ENCODE assay signal across 25 mouse cellular contexts in genomic region chr7:124358068-124358467, GRCm38 (mm10).
DNase-seq lines count a peak whose midpoint lies in the region; ATAC-seq and TF ChIP-seq lines count a peak whose summit lies in the region.
"Had no signal": no experiment of that assay in that cellular context is flagged by ENCODE, and none has a peak within 500 bp of the region (broad histone marks: within the 10 kb centered on the region; RNA-seq: fewer than 3 reads in every experiment).

No protein-coding gene starts in this region.

- H3K9ac ChIP-seq in lung, embryonic 16.5 days (ENCODE audit: low read length) = no peak overlapping the region
- no peak overlapping the region for H3K9ac ChIP-seq in lung, postnatal 0 days (replicated peaks; ENCODE audit: low read depth)
- no peak overlapping the region for H3K9ac ChIP-seq in neural tube, embryonic 15.5 days (replicated peaks)
- H3K9ac ChIP-seq: embryonic facial prominence, embryonic 13.5 days; heart, embryonic 15.5 days; hindbrain, embryonic 15.5 days; neural tube, embryonic 12.5 days had no signal

- H3K36me3 ChIP-seq in lung, embryonic 16.5 days (ENCODE audit: control insufficient read depth, insufficient read depth, low read length) = no peaks in the 10 kb centered on the region
- H3K36me3 ChIP-seq in lung, postnatal 0 days (ENCODE audit: insufficient read depth, low read length) = no peaks in the 10 kb centered on the region
- H3K36me3 ChIP-seq in neural tube, embryonic 15.5 days = no peaks in the 10 kb centered on the region
- H3K36me3 ChIP-seq: embryonic facial prominence, embryonic 13.5 days; heart, embryonic 15.5 days; hindbrain, embryonic 15.5 days; neural tube, embryonic 12.5 days had no signal

- no peak for DNase-seq in frontal cortex, postnatal 14 days (ENCODE audit: low spot score in 2 of 2)
- DNase-seq in lung, postnatal 0 days (ENCODE audit: low spot score) = no peak
- peak; percentile 17 to 73 for DNase-seq in layer of hippocampus, adult 18-20 months (ENCODE audit: low spot score in 2 of 2)
- peak; percentile 16 to 24 for DNase-seq in layer of hippocampus, postnatal 36 days
- DNase-seq: adrenal gland, adult 2 months; B cell, adult 2 months; cerebellum, adult 2 months; cerebellum, postnatal 36 days; embryo, embryonic 11 days; gastrocnemius, postnatal 25 days; heart, adult 18-20 months; heart, postnatal 4 days; kidney, adult 2 months; lung, postnatal 4 days; midbrain, embryonic 14.5 days; retina, postnatal 1 day had no signal

- H3K27me3 ChIP-seq in lung, embryonic 16.5 days (ENCODE audit: control insufficient read depth, insufficient read depth, low read depth, low read length) = no peaks in the 10 kb centered on the region
- H3K27me3 ChIP-seq in lung, postnatal 0 days (replicated peaks; ENCODE audit: insufficient read depth, low read length) = no peaks in the 10 kb centered on the region
- no peaks in the 10 kb centered on the region for H3K27me3 ChIP-seq in neural tube, embryonic 15.5 days (replicated peaks)
- H3K27me3 ChIP-seq: embryonic facial prominence, embryonic 13.5 days; heart, embryonic 15.5 days; hindbrain, embryonic 15.5 days; neural tube, embryonic 12.5 days had no signal

- ATAC-seq in frontal cortex, adult (ENCODE audit: low TSS enrichment) = peak; percentile 67; the same call in 1 of the 2 replicates
- ATAC-seq in lung, embryonic 16.5 days (ENCODE audit: low read depth) = 0 out of 2 replicates have a peak, but pooled peaks have one; percentile 43
- no peak for ATAC-seq in lung, postnatal 0 days
- ATAC-seq in neural tube, embryonic 15.5 days (ENCODE audit: low FRiP score) = no peak

- TF ChIP-seq EP300 in lung, postnatal 0 days (IDR thresholded peaks at IDR 0.05) = no peak

- H3K4me3 ChIP-seq in lung, embryonic 16.5 days (ENCODE audit: low read length) = no peak overlapping the region
- no peak overlapping the region for H3K4me3 ChIP-seq in lung, postnatal 0 days (ENCODE audit: low read depth, low read length)
- no peak overlapping the region for H3K4me3 ChIP-seq in neural tube, embryonic 15.5 days (replicated peaks)
- H3K4me3 ChIP-seq: embryonic facial prominence, embryonic 13.5 days; erythroblast, embryonic 14.5 days; heart, embryonic 15.5 days; hindbrain, embryonic 15.5 days; neural tube, embryonic 12.5 days had no signal

- H3K4me1 ChIP-seq in lung, embryonic 16.5 days (replicated peaks; ENCODE audit: control insufficient read depth, insufficient read depth, low read length) = no peaks in the 10 kb centered on the region
- H3K4me1 ChIP-seq in lung, postnatal 0 days (ENCODE audit: insufficient read depth, low read depth, low read length) = no peaks in the 10 kb centered on the region
- H3K4me1 ChIP-seq in neural tube, embryonic 15.5 days = peaks cover 6% of the 10 kb centered on the region; the same call in 1 of the 2 replicates
- H3K4me1 ChIP-seq: embryonic facial prominence, embryonic 13.5 days; hindbrain, embryonic 15.5 days; neural tube, embryonic 12.5 days had no signal

- no peak overlapping the region for H3K27ac ChIP-seq in lung, embryonic 16.5 days (ENCODE audit: low read length)
- H3K27ac ChIP-seq in lung, postnatal 0 days (ENCODE audit: low read length) = no peak overlapping the region
- no peak overlapping the region for H3K27ac ChIP-seq in neural tube, embryonic 15.5 days (replicated peaks)
- H3K27ac ChIP-seq: embryonic facial prominence, embryonic 13.5 days; heart, embryonic 15.5 days; hindbrain, embryonic 15.5 days; kidney, postnatal 0 days; neural tube, embryonic 12.5 days had no signal

- no peak for TF ChIP-seq CTCF in lung, postnatal 0 days (IDR thresholded peaks at IDR 0.05)

- 14% methylated on average over 3 of the region's 3 CpGs for WGBS in lung, embryonic 16.5 days
- WGBS in lung, postnatal 0 days = 9% methylated on average over 3 of the region's 3 CpGs
- 70% methylated on average over 3 of the region's 3 CpGs for WGBS in neural tube, embryonic 15.5 days

- no peaks in the 10 kb centered on the region for H3K9me3 ChIP-seq in lung, embryonic 16.5 days (ENCODE audit: control insufficient read depth, low read length)
- H3K9me3 ChIP-seq in lung, postnatal 0 days (ENCODE audit: low read length) = no peaks in the 10 kb centered on the region
- H3K9me3 ChIP-seq in neural tube, embryonic 15.5 days (replicated peaks) = no peaks in the 10 kb centered on the region
- H3K9me3 ChIP-seq: embryonic facial prominence, embryonic 13.5 days; heart, embryonic 15.5 days; hindbrain, embryonic 15.5 days; neural tube, embryonic 12.5 days had no signal

- no peak overlapping the region for H3K4me2 ChIP-seq in lung, embryonic 16.5 days (ENCODE audit: low read depth, low read length)
- H3K4me2 ChIP-seq in lung, postnatal 0 days (replicated peaks; ENCODE audit: low read depth, low read length) = no peak overlapping the region
- H3K4me2 ChIP-seq in neural tube, embryonic 15.5 days = no peak overlapping the region
- H3K4me2 ChIP-seq: embryonic facial prominence, embryonic 13.5 days; heart, embryonic 15.5 days; hindbrain, embryonic 15.5 days; neural tube, embryonic 12.5 days had no signal

Comparison
In these comparisons a context has a peak if more than half of its experiments do, and no peak if none do; other contexts are left out.
1. ATAC-seq: peak in frontal cortex, adult (single experiment) and lung, embryonic 16.5 days (single experiment); none in lung, postnatal 0 days (single experiment) and neural tube, embryonic 15.5 days (single experiment).
2. DNase-seq: peak in layer of hippocampus, adult 18-20 months (2 of 2) and layer of hippocampus, postnatal 36 days (2 of 2); none in frontal cortex, postnatal 14 days (0 of 2) and lung, postnatal 0 days (single experiment).